Mouse (Mus musculus) spleen, adult 2 months (tissue): ENCODE data around the gene Gm49325. TPM values are rescaled to one million over a fixed set of nuclear protein-coding genes. Genes with fewer than 3 reads are reported as not detected.

Experiments used
- DNase-seq, 2 experiments: peaks; one replicate each; pipeline versions ENCODE4 v3.0.0 to v3.0.0-alpha.2; 2012 to 2021; ENCODE audit warnings: low spot score in 2 of 2, low read depth in 1 of 2
- H3K27ac ChIP-seq: fragments of 200-500 bp; 2 replicates; pipeline ENCODE4 v1.5.1; 2012; ENCODE audit warnings: low read length, inconsistent platforms; ENCODE audit not compliant: insufficient read depth
- H3K27me3 ChIP-seq: fragments of 200-500 bp; 2 replicates; pipeline ENCODE4 v1.6.1; 2012; ENCODE audit warnings: mild to moderate bottlenecking, moderate library complexity, low read length, inconsistent platforms; ENCODE audit not compliant: control insufficient read depth, insufficient read depth
- H3K36me3 ChIP-seq: fragments of 200-500 bp; 2 replicates; pipeline ENCODE4 v1.6.1; 2012; ENCODE audit warnings: mild to moderate bottlenecking, low read length, inconsistent platforms; ENCODE audit not compliant: control insufficient read depth, insufficient read depth
- H3K4me1 ChIP-seq: fragments of 200-500 bp; 2 replicates; pipeline ENCODE4 v1.6.1; 2011; ENCODE audit warnings: inconsistent platforms; ENCODE audit not compliant: control insufficient read depth, insufficient read depth, insufficient read length
- H3K4me3 ChIP-seq: fragments of 200-500 bp; 2 replicates; pipeline ENCODE4 v1.5.1; 2011; ENCODE audit warnings: mild to moderate bottlenecking, inconsistent platforms; ENCODE audit not compliant: insufficient read depth, insufficient read length; ENCODE audit errors: extremely low read depth
- CTCF ChIP-seq: fragments of 200-500 bp; IDR thresholded peaks from 2 replicates; pipeline ENCODE4 v1.5.1; 2011; ENCODE audit warnings: mild to moderate bottlenecking, inconsistent platforms; ENCODE audit not compliant: insufficient read depth, insufficient read length, insufficient replicate concordance; ENCODE audit errors: extremely low read depth
- POLR2A ChIP-seq: fragments of 200-500 bp; IDR thresholded peaks from 2 replicates; pipeline ENCODE4 v1.6.1; 2011; ENCODE audit warnings: low read depth, low read length, inconsistent platforms
- WGBS: fragments of 180-500 bp; shearing (Covaris S2); methylation state at CpG from one replicate; pipeline ENCODE4 v1.1.7; 2018; 5-methylcytosine and 5-hydroxymethylcytosine counted together
- polyA plus RNA-seq: library from polyadenylated mRNA; depleted of rRNA; stranded (reverse); fragments of >200 nt; gene quantifications from 2 replicates; pipeline ENCODE4 v1.2.3, GENCODE M21; 2012; rRNA removed

The Gm49325 gene
- polyA plus RNA-seq: not detected in 2 replicates

GRCm38 (mm10) chr10:77605908-77606826, at the start of gene Gm49325, which contains the start of gene Sumo3:
Gene Gm49325, plus strand, starts transcription at chr10:77606197.
Gene Sumo3, plus strand, starts transcription at chr10:77606097.
- peak; percentile 87 to 99 for DNase-seq
- Histone ChIP-seq H3K27me3 (no peaks in the 10 kb centered on the region), H3K4me1 (peaks cover 6% of the 10 kb centered on the region), H3K4me3 (peak within 1 kb of the TSS; percentile 85), H3K27ac (peak within 1 kb of the TSS; percentile 98), H3K36me3 (peaks cover 9% of the 10 kb centered on the region)
- TF ChIP-seq CTCF (no peak), POLR2A (peak; percentile 98)
- WGBS: under 1% methylated on average over 113 of the region's 119 CpGs

GRCm38 (mm10) chr10:77556631-77557030, 49.4 kb upstream of the Gm49325 start:
- Histone ChIP-seq H3K27ac (no peak overlapping the region), H3K4me3 (no peak overlapping the region), H3K27me3 (no peaks in the 10 kb centered on the region), H3K36me3 (peaks cover 50% of the 10 kb centered on the region), H3K4me1 (no peaks in the 10 kb centered on the region)
- DNase-seq: no peak
- 86% methylated on average over 7 of the region's 7 CpGs for WGBS
- TF ChIP-seq CTCF (no peak), POLR2A (no peak)

- Histone ChIP-seq H3K27me3 (no peaks in the 10 kb centered on the region), H3K4me1 (no peaks in the 10 kb centered on the region), H3K4me3 (no peak overlapping the region), H3K27ac (no peak overlapping the region), H3K36me3 (peaks cover 46% of the 10 kb centered on the region)
- no peak for DNase-seq
- 88% methylated on average over 4 of the region's 4 CpGs for WGBS
- no peak for TF ChIP-seq POLR2A
- peak; percentile 11; the same call in 1 of the 2 replicates for TF ChIP-seq CTCF
Measured at GRCm38 (mm10) chr10:77557641-77558040, 48.4 kb upstream of the Gm49325 start.

GRCm38 (mm10) chr10:77560090-77560489, 45.9 kb upstream of the Gm49325 start:
- H3K4me1 ChIP-seq: no peaks in the 10 kb centered on the region
- no peak overlapping the region for H3K4me3 ChIP-seq
- no peak overlapping the region for H3K27ac ChIP-seq
- no peak for DNase-seq
- H3K36me3 ChIP-seq: peaks cover 58% of the 10 kb centered on the region
- TF ChIP-seq CTCF: no peak
- TF ChIP-seq POLR2A: no peak
- H3K27me3 ChIP-seq: no peaks in the 10 kb centered on the region
- WGBS: 89% methylated on average over 11 of the region's 11 CpGs

DNA sequence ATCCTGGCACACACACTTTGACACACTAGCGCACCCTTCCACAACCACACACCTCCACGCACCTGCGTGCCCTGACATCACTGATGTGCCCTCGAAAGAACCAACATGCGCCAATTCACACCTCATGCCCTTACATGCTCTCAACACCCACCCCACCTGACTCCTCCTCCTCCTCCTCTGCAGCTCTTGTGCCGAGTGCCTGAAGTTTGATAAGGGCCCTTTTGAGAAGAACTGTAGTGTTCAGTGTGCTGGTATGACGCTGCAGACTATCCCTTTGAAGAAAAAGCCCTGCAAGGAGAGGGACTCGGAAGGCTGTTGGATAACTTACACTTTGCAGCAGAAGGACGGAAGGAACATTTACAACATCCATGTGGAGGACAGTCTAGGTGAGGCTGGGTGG, 45.2 kb upstream of the Gm49325 start:
- Histone ChIP-seq H3K4me3 (no peak overlapping the region), H3K36me3 (peaks cover 59% of the 10 kb centered on the region), H3K27ac (no peak overlapping the region), H3K4me1 (no peaks in the 10 kb centered on the region), H3K27me3 (no peaks in the 10 kb centered on the region)
- TF ChIP-seq POLR2A (no peak), CTCF (no peak)
- no peak for DNase-seq
- WGBS: 90% methylated on average over 9 of the region's 9 CpGs

DNA sequence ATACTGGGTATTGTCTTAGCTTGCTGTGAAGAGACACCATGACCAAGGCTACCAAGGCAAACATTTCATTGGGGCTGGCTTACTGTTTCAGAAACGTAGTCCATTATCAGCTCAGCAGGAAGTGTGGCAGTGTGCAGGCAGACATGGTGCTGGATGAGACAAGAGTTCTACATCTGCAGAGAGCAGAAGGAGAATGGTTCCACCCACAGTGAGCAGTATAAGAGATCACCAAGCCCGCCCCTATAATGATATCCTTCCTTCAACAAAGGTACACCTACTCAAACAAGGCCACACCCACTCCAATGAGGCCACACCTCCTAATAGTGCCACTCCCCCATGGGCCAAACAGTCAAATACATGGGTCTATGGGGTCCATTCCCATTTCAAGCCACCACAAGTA, 44.5 kb upstream of the Gm49325 start:
- TF ChIP-seq CTCF: no peak
- TF ChIP-seq POLR2A: no peak
- no peak overlapping the region for H3K4me3 ChIP-seq
- no peak overlapping the region for H3K27ac ChIP-seq
- H3K4me1 ChIP-seq: no peaks in the 10 kb centered on the region
- H3K27me3 ChIP-seq: no peaks in the 10 kb centered on the region
- peaks cover 55% of the 10 kb centered on the region for H3K36me3 ChIP-seq
- 66% methylated on average over 2 of the region's 2 CpGs for WGBS
- DNase-seq: no peak

DNA sequence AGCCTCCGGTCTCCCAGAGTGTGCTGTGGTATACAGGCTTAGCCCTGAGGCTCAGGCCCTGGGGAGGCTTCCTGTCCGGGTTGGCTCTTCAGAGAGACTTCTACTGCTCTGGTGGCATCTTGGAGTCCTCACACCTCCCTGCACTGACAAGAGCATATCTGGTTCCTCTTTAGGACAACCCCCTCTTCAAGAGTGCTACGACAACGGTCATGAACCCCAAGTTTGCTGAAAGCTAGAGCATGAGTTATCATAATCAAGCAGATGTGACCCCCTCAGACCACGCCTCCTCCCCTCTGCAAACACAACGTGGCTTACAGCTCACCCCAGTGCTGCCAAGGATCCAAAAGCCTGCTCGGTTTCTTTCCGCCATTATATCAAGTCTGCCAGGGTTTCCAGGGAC, 41.0 kb upstream of the Gm49325 start:
- Histone ChIP-seq H3K27me3 (no peaks in the 10 kb centered on the region), H3K36me3 (peaks cover 37% of the 10 kb centered on the region), H3K4me1 (no peaks in the 10 kb centered on the region), H3K4me3 (no peak overlapping the region), H3K27ac (no peak overlapping the region)
- WGBS: 85% methylated on average over 8 of the region's 8 CpGs
- no peak for DNase-seq
- no peak for TF ChIP-seq POLR2A
- TF ChIP-seq CTCF: no peak
